Mouse (Mus musculus) embryonic fibroblast, embryonic 13.5 days (primary cell): Measurements from ENCODE around the gene Stat6.

Source experiments
- CTCF ChIP-seq: IDR thresholded peaks from 2 replicates; pipeline ENCODE4 v1.5.1; 2011; ENCODE audit warnings: mild to moderate bottlenecking, control low read depth, low read length, moderate library complexity, borderline replicate concordance; ENCODE audit not compliant: insufficient read depth
- POLR2A ChIP-seq: IDR thresholded peaks from 2 replicates; pipeline ENCODE4 v1.6.1; 2011; ENCODE audit warnings: low read depth, mild to moderate bottlenecking, control low read depth, low read length, moderate library complexity

DNA sequence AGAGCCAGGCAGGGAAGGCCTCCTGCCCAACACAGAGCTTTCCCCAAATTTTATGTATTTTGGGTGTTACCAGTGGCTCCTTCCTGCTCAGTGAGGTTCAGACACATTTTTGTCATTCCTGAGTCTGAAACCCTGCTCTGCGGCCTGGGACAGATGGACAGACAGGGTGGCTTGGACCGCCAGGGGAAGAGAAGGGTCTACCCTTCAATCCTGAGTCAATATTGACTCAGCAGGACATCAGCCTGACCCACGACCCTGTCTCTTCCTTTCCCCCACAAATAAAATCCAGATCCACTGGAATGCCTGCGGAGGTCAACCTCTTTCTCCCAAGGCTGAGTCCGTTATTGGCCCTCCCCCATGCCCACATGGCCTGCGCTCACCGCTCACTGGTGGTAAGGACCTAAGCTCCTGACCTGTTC, 26.5 kb upstream of the Stat6 start:
- TF ChIP-seq POLR2A (no peak), CTCF (no peak)
